Mouse (Mus musculus) liver, embryonic 16.5 days (tissue): Measurements from ENCODE around the gene B3glct. TPM values are rescaled to one million over a fixed set of nuclear protein-coding genes. Genes with fewer than 3 reads are reported as not detected.

Experiments used
- ATAC-seq: fragments of 200-750 bp; cut with Nextera tagmentation; 2 replicates; pipeline ENCODE4 v1.8.0; 2017; ENCODE audit warnings: low read depth, mild to moderate bottlenecking, moderate number of reproducible peaks, moderate library complexity
- H3K27ac ChIP-seq: fragments of 300-500 bp; sonication (generic); 2 replicates; pipeline ENCODE4 v1.5.1; 2014; ENCODE audit warnings: mild to moderate bottlenecking, low read length
- H3K27me3 ChIP-seq: fragments of 300-500 bp; sonication (generic); 2 replicates; pipeline ENCODE4 v1.6.1; 2014; ENCODE audit warnings: low read depth, low read length, mixed read lengths; ENCODE audit not compliant: control insufficient read depth, insufficient read depth
- H3K36me3 ChIP-seq: fragments of 300-500 bp; sonication (generic); 2 replicates; pipeline ENCODE4 v1.6.1; 2014; ENCODE audit warnings: mild to moderate bottlenecking; ENCODE audit not compliant: control insufficient read depth, insufficient read depth
- H3K4me1 ChIP-seq: fragments of 300-500 bp; sonication (generic); 2 replicates; pipeline ENCODE4 v1.6.1; 2014; ENCODE audit warnings: low read depth, low read length, mixed read lengths; ENCODE audit not compliant: control insufficient read depth
- H3K4me2 ChIP-seq: fragments of 300-500 bp; sonication (generic); 2 replicates; pipeline ENCODE4 v1.6.1; 2014; ENCODE audit warnings: low read depth, low read length, mixed read lengths
- H3K4me3 ChIP-seq: fragments of 300-500 bp; sonication (generic); 2 replicates; pipeline ENCODE4 v1.5.1; 2014; ENCODE audit warnings: low read depth, mild to moderate bottlenecking, low read length
- H3K9ac ChIP-seq: fragments of 300-500 bp; sonication (generic); 2 replicates; pipeline ENCODE4 v1.6.1; 2014; ENCODE audit warnings: low read depth, low read length
- H3K9me3 ChIP-seq: fragments of 300-500 bp; sonication (generic); replicated peaks from 2 replicates; pipeline ENCODE4 v1.6.1; 2016; ENCODE audit warnings: low read length; ENCODE audit not compliant: control insufficient read depth
- WGBS: fragments of 180-500 bp; shearing (Covaris S2); extraction: QIAGEN DNeasy Blood & Tissue Kit; methylation state at CpG from one replicate; pipeline ENCODE4 v1.1.7; 2014; ENCODE audit not compliant: insufficient replicate concordance; 5-methylcytosine and 5-hydroxymethylcytosine counted together
- polyA plus RNA-seq: library from polyadenylated mRNA; unstranded; fragments of >200 nt; fragmentation: Nextera tagmentation; extraction: Ambion mirVana; gene quantifications from 2 replicates; pipeline ENCODE4 v1.2.1, GENCODE M21; 2015

B3glct gene
- polyA plus RNA-seq, 1 experiment from 2014 or later: 3.0 TPM

GRCm38 (mm10) chr5:149748640-149749580 lies 70.9 kb downstream of the B3glct start:
- H3K4me3 ChIP-seq: no peak overlapping the region
- WGBS: 81% methylated on average over 27 of the region's 27 CpGs
- H3K36me3 ChIP-seq: no peaks in the 10 kb centered on the region
- H3K4me1 ChIP-seq: no peaks in the 10 kb centered on the region
- ATAC-seq: no peak
- no peak overlapping the region for H3K27ac ChIP-seq
- H3K4me2 ChIP-seq: no peak overlapping the region
- H3K9ac ChIP-seq: no peak overlapping the region
- H3K27me3 ChIP-seq: no peaks in the 10 kb centered on the region
- H3K9me3 ChIP-seq: no peaks in the 10 kb centered on the region

GRCm38 (mm10) chr5:149751861-149752260 lies 73.8 kb downstream of the B3glct start:
- Histone ChIP-seq H3K9ac (no peak overlapping the region), H3K27me3 (no peaks in the 10 kb centered on the region), H3K27ac (no peak overlapping the region), H3K36me3 (no peaks in the 10 kb centered on the region), H3K4me1 (no peaks in the 10 kb centered on the region), H3K9me3 (no peaks in the 10 kb centered on the region), H3K4me3 (no peak overlapping the region), H3K4me2 (no peak overlapping the region)
- WGBS: 56% methylated on average over 5 of the region's 5 CpGs
- ATAC-seq: no peak

- no peak overlapping the region for H3K4me3 ChIP-seq
- 58% methylated on average over 3 of the region's 3 CpGs for WGBS
- H3K27ac ChIP-seq: no peak overlapping the region
- no peak overlapping the region for H3K4me2 ChIP-seq
- no peak overlapping the region for H3K9ac ChIP-seq
- no peaks in the 10 kb centered on the region for H3K27me3 ChIP-seq
- no peaks in the 10 kb centered on the region for H3K4me1 ChIP-seq
- no peak for ATAC-seq
- no peaks in the 10 kb centered on the region for H3K36me3 ChIP-seq
- 0 out of 2 replicates have a peak, but pooled peaks cover 2% of the 10 kb centered on the region for H3K9me3 ChIP-seq
These were observed 75.0 kb downstream of the B3glct start for GRCm38 (mm10) chr5:149753073-149753472.

GRCm38 (mm10) chr5:149767116-149767515 lies 89.1 kb downstream of the B3glct start:
- Histone ChIP-seq H3K36me3 (no peaks in the 10 kb centered on the region), H3K9me3 (no peaks in the 10 kb centered on the region), H3K4me1 (no peaks in the 10 kb centered on the region), H3K27me3 (no peaks in the 10 kb centered on the region), H3K4me3 (no peak overlapping the region), H3K9ac (no peak overlapping the region), H3K27ac (no peak overlapping the region), H3K4me2 (no peak overlapping the region)
- WGBS: 56% methylated on average over 8 of the region's 8 CpGs
- no peak for ATAC-seq

GRCm38 (mm10) chr5:149767651-149768301 lies 89.7 kb downstream of the B3glct start:
- WGBS: 70% methylated on average over 5 of the region's 5 CpGs
- ATAC-seq: no peak
- Histone ChIP-seq H3K9ac (no peak overlapping the region), H3K9me3 (no peaks in the 10 kb centered on the region), H3K27ac (no peak overlapping the region), H3K27me3 (no peaks in the 10 kb centered on the region), H3K4me3 (no peak overlapping the region), H3K36me3 (no peaks in the 10 kb centered on the region), H3K4me1 (no peaks in the 10 kb centered on the region), H3K4me2 (no peak overlapping the region)

GRCm38 (mm10) chr5:149769666-149770065 lies 91.6 kb downstream of the B3glct start:
- Histone ChIP-seq H3K9ac (no peak overlapping the region), H3K9me3 (no peaks in the 10 kb centered on the region), H3K36me3 (no peaks in the 10 kb centered on the region), H3K27me3 (no peaks in the 10 kb centered on the region), H3K4me1 (no peaks in the 10 kb centered on the region), H3K4me2 (no peak overlapping the region), H3K27ac (no peak overlapping the region), H3K4me3 (no peak overlapping the region)
- ATAC-seq: no peak
- WGBS: 83% methylated on average over 8 of the region's 8 CpGs

GRCm38 (mm10) chr5:149776038-149776437 lies 98.0 kb downstream of the B3glct start:
- WGBS: 18% methylated on average over 7 of the region's 7 CpGs
- Histone ChIP-seq H3K4me1 (no peaks in the 10 kb centered on the region), H3K4me2 (no peak overlapping the region), H3K9ac (no peak overlapping the region), H3K27me3 (no peaks in the 10 kb centered on the region), H3K27ac (no peak overlapping the region), H3K9me3 (0 out of 2 replicates have a peak, but pooled peaks cover 4% of the 10 kb centered on the region), H3K4me3 (no peak overlapping the region), H3K36me3 (no peaks in the 10 kb centered on the region)
- ATAC-seq: no peak

- ATAC-seq: no peak
- no peaks in the 10 kb centered on the region for H3K27me3 ChIP-seq
- H3K27ac ChIP-seq: no peak overlapping the region
- H3K9me3 ChIP-seq: 0 out of 2 replicates have a peak, but pooled peaks cover 4% of the 10 kb centered on the region
- H3K9ac ChIP-seq: no peak overlapping the region
- no peaks in the 10 kb centered on the region for H3K36me3 ChIP-seq
- 71% methylated on average over 6 of the region's 6 CpGs for WGBS
- no peak overlapping the region for H3K4me3 ChIP-seq
- no peaks in the 10 kb centered on the region for H3K4me1 ChIP-seq
- no peak overlapping the region for H3K4me2 ChIP-seq
These were observed 101.7 kb downstream of the B3glct start for GRCm38 (mm10) chr5:149779740-149780139.

- H3K4me3 ChIP-seq: no peak overlapping the region
- H3K9ac ChIP-seq: no peak overlapping the region
- no peak overlapping the region for H3K27ac ChIP-seq
- 0 out of 2 replicates have a peak, but pooled peaks cover 4% of the 10 kb centered on the region for H3K9me3 ChIP-seq
- no peaks in the 10 kb centered on the region for H3K4me1 ChIP-seq
- ATAC-seq: no peak
- H3K36me3 ChIP-seq: no peaks in the 10 kb centered on the region
- no peak overlapping the region for H3K4me2 ChIP-seq
- no peaks in the 10 kb centered on the region for H3K27me3 ChIP-seq
- 81% methylated on average over 2 of the region's 2 CpGs for WGBS
These were observed 102.4 kb downstream of the B3glct start for GRCm38 (mm10) chr5:149780411-149780810.
